Mouse (Mus musculus): ENCODE results near the gene Rsrc2. TPM values are rescaled to one million over a fixed set of nuclear protein-coding genes. Genes with fewer than 3 reads are reported as not detected.

Rsrc2 gene
- polyA plus RNA-seq, 1 experiment from 2014 or later: 111 TPM

GRCm38 (mm10) chr5:123696244-123696643, 53.0 kb downstream of the Rsrc2 start:
- Histone ChIP-seq H3K4me2 (replicated peaks) (no peak overlapping the region), H3K36me3 (peaks cover 26% of the 10 kb centered on the region), H3K4me3 (replicated peaks) (no peak overlapping the region), H3K9me3 (replicated peaks) (no peaks in the 10 kb centered on the region), H3K9ac (no peak overlapping the region), H3K4me1 (no peaks in the 10 kb centered on the region), H3K27ac (replicated peaks) (0 out of 2 replicates have a peak overlapping the region, but pooled peaks have one; percentile 39), H3K27me3 (no peaks in the 10 kb centered on the region)
- no peak for ATAC-seq (ENCODE audit: insufficient number of reproducible peaks, low FRiP score, low TSS enrichment, low read depth)
- WGBS: 88% methylated on average over 7 of the region's 7 CpGs

GRCm38 (mm10) chr5:123694468-123694867, 54.7 kb downstream of the Rsrc2 start:
- H3K4me3 ChIP-seq (replicated peaks): no peak overlapping the region
- H3K27me3 ChIP-seq: no peaks in the 10 kb centered on the region
- H3K36me3 ChIP-seq: peaks cover 11% of the 10 kb centered on the region
- ATAC-seq (ENCODE audit: insufficient number of reproducible peaks, low FRiP score, low TSS enrichment, low read depth): no peak
- no peak overlapping the region for H3K4me2 ChIP-seq (replicated peaks)
- H3K9me3 ChIP-seq (replicated peaks): no peaks in the 10 kb centered on the region
- H3K4me1 ChIP-seq: no peaks in the 10 kb centered on the region
- H3K27ac ChIP-seq (replicated peaks): no peak overlapping the region
- 42% methylated on average over 6 of the region's 6 CpGs for WGBS
- no peak overlapping the region for H3K9ac ChIP-seq

DNA sequence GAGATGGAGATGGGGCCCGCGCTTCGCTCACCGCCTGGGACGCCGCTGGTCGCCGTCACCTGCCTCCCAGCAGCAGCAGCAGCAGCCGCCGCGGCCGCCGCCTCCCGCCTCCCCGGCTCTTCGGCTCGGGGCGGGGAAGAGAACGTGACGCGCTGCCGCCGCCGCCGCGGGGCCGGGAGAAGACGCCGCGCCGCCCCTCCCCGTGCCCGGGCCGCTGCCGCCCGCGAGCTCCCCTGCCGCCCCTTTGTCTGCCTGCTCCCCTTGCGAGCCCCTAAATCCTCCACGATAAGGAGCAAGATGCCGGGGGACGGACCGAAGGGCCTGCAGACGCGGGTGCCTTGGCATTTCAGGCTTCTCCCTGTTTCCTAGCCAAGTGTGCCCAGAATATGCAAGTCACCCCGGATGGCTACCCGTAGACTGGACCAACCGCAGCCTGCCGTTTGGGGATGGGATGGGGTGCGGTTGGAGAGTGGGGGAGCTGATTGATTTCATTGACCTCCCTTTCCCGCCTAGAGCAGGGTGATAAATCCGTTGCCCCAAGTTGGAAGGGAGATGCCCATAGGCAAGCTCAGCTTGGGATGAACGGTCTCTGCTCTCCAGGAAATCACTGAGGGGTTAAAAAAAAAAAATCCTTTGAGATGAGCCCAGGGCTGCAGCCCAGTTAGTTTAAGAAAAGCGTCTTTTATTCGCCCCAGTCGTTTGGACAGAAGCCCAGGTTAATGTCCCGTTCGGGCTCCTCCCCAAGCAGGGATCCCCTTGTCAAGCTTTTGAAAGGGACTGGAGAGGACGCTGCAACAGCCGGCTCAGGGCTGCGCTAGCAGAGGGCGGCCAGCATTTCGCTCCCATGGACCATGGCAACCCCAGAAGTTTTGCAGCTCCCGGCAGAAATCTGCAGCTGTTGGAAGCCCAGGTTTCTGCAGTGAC, 64.7 kb downstream of the Rsrc2 start, which contains the start of gene Clip1:
Clip1 (minus strand) TSS at position 398 of the 924 bp plus-strand sequence.
- ATAC-seq (ENCODE audit: insufficient number of reproducible peaks, low FRiP score, low TSS enrichment, low read depth): peak; percentile 72
- H3K4me1 ChIP-seq: peaks cover 21% of the 10 kb centered on the region

DNA sequence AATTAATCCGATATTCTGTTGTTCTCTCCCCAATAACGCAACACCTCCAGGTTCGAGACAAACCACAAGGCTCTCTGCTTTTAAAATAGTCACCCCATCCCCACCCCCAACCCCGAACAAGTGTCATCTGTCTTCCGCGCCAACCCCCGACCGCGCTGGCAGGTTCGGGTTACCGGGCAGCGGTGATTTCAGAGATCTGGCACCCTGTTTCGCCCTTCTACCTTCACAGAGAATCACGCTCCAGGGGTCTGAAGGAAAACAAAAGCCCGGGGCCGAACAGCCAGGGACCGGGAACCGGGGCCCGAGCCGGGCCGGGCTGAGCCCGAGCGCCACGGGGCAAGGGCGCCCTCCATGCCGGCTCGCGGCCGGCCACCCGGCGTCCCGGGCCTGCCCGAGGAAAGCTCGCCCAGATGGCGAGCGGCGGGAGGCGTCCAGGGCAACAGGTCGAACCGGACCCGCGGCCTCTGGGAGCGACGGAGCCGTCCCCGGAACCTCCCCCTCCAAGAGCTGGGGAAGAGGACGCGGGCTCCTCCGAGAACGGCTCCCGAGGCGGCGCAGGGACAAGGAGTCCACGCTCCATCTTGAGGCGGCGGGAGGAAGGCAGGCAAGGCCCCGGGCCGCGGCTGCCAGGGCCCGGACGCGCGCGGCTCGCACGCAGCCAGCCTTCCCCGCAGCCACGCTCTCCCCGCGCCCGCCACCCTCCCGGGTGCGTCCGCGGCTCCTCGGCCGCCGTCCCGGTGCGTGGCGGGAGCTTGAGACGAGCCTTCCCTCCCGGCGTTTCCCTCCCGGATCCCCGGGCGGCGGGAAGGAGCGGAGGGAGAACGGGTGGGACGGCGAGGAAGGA, 65.6 kb downstream of the Rsrc2 start:
- no peaks in the 10 kb centered on the region for H3K27me3 ChIP-seq
- ATAC-seq (ENCODE audit: insufficient number of reproducible peaks, low FRiP score, low TSS enrichment, low read depth): peak; percentile 64
- under 1% methylated on average over 89 of the region's 92 CpGs for WGBS

More for the DNA sequence above, 64.7 kb downstream of the Rsrc2 start, which contains the start of gene Clip1:
- Histone ChIP-seq H3K9ac (peak within 1 kb of the TSS; percentile 89), H3K9me3 (replicated peaks) (no peaks in the 10 kb centered on the region), H3K27me3 (no peaks in the 10 kb centered on the region), H3K36me3 (no peaks in the 10 kb centered on the region), H3K4me3 (replicated peaks) (peak within 1 kb of the TSS; percentile 86), H3K4me2 (replicated peaks) (peak within 1 kb of the TSS; percentile 79), H3K27ac (replicated peaks) (peak within 1 kb of the TSS; percentile 92)
- WGBS: under 1% methylated on average over 60 of the region's 64 CpGs

DNA sequence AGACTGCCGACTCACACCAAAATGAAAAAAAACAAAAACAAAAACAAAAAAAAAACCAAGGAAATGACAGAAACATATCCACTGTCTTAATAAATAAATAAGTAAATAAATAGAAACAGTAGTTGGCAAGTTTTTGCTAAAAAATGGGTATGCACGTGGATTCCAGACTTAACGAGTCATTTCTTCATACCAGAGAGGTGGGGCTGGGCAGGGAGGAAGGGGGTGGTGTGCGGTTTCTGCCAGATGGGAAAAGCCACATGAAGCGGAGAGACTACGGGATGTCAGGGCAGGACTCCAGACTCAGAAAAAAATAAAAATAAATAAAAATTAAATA, 66.2 kb downstream of the Rsrc2 start:
- no peak overlapping the region for H3K9ac ChIP-seq
- H3K27ac ChIP-seq (replicated peaks): peak overlapping the region; percentile 92
- peak overlapping the region; percentile 86 for H3K4me3 ChIP-seq (replicated peaks)
- peaks cover 21% of the 10 kb centered on the region for H3K4me1 ChIP-seq
- no peak for ATAC-seq (ENCODE audit: insufficient number of reproducible peaks, low FRiP score, low TSS enrichment, low read depth)
- H3K36me3 ChIP-seq: no peaks in the 10 kb centered on the region
- peak overlapping the region; percentile 79 for H3K4me2 ChIP-seq (replicated peaks)
- no peaks in the 10 kb centered on the region for H3K27me3 ChIP-seq
- 3% methylated on average over 6 of the region's 6 CpGs for WGBS
- no peaks in the 10 kb centered on the region for H3K9me3 ChIP-seq (replicated peaks)

More for the DNA sequence above, 65.6 kb downstream of the Rsrc2 start:
- Histone ChIP-seq H3K27ac (replicated peaks) (peak overlapping the region; percentile 92), H3K4me3 (replicated peaks) (peak overlapping the region; percentile 86), H3K4me1 (peaks cover 21% of the 10 kb centered on the region), H3K4me2 (replicated peaks) (peak overlapping the region; percentile 79), H3K36me3 (no peaks in the 10 kb centered on the region), H3K9me3 (replicated peaks) (no peaks in the 10 kb centered on the region), H3K9ac (peak overlapping the region; percentile 89)

DNA sequence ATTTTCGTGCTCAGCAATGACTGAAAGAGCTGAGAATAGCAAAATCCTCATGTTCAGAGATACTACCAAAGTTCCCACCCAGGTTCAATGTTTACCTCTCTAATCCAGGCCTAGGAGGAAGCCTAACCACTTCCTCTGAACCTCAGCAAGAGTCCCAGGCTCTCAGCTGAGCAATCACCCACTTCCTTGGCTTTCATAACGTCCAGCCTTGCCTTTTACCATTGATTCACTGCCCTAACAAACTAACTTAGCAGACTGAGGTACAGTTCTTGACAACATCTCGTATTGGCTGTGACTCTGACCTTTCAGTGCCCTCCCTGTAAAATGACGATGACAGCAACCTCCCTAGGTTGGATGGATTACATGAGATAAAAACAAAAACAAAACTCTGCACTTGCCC, 66.8 kb downstream of the Rsrc2 start:
- Histone ChIP-seq H3K4me2 (replicated peaks) (peak overlapping the region; percentile 79), H3K36me3 (no peaks in the 10 kb centered on the region), H3K4me3 (replicated peaks) (peak overlapping the region; percentile 86), H3K9me3 (replicated peaks) (no peaks in the 10 kb centered on the region), H3K27ac (replicated peaks) (0 out of 2 replicates have a peak overlapping the region, but pooled peaks have one; percentile 92), H3K4me1 (peaks cover 22% of the 10 kb centered on the region), H3K9ac (no peak overlapping the region), H3K27me3 (no peaks in the 10 kb centered on the region)
- ATAC-seq (ENCODE audit: insufficient number of reproducible peaks, low FRiP score, low TSS enrichment, low read depth): no peak
- 38% methylated on average over 4 of the region's 4 CpGs for WGBS

- Histone ChIP-seq H3K27me3 (no peaks in the 10 kb centered on the region), H3K9ac (no peak overlapping the region), H3K27ac (replicated peaks) (peak overlapping the region; percentile 49; the same call in 1 of the 2 replicates), H3K4me3 (replicated peaks) (no peak overlapping the region), H3K36me3 (no peaks in the 10 kb centered on the region), H3K4me1 (peaks cover 23% of the 10 kb centered on the region), H3K9me3 (replicated peaks) (no peaks in the 10 kb centered on the region), H3K4me2 (replicated peaks) (no peak overlapping the region; the same call in 1 of the 2 replicates)
- 21% methylated on average over 5 of the region's 5 CpGs for WGBS
- ATAC-seq (ENCODE audit: insufficient number of reproducible peaks, low FRiP score, low TSS enrichment, low read depth): no peak
Observed at GRCm38 (mm10) chr5:123679546-123680263, 69.5 kb downstream of the Rsrc2 start.

- no peak overlapping the region for H3K4me2 ChIP-seq (replicated peaks)
- no peak overlapping the region for H3K4me3 ChIP-seq (replicated peaks)
- WGBS: 80% methylated on average over 3 of the region's 3 CpGs
- H3K27ac ChIP-seq (replicated peaks): 0 out of 2 replicates have a peak overlapping the region, but pooled peaks have one; percentile 49
- no peaks in the 10 kb centered on the region for H3K27me3 ChIP-seq
- no peaks in the 10 kb centered on the region for H3K36me3 ChIP-seq
- no peak for ATAC-seq (ENCODE audit: insufficient number of reproducible peaks, low FRiP score, low TSS enrichment, low read depth)
- peaks cover 23% of the 10 kb centered on the region for H3K4me1 ChIP-seq
- no peaks in the 10 kb centered on the region for H3K9me3 ChIP-seq (replicated peaks)
- no peak overlapping the region for H3K9ac ChIP-seq
Observed at GRCm38 (mm10) chr5:123679106-123679505, 70.1 kb downstream of the Rsrc2 start.

All from embryonic facial prominence, embryonic 15.5 days (tissue).